8 mouse cellular contexts compared by ENCODE assay signal in genomic region chrX:8132017-8132976, GRCm38 (mm10). TPM values are rescaled to one million over a fixed set of nuclear protein-coding genes. Genes with fewer than 3 reads are reported as not detected.
DNase-seq lines count a peak whose midpoint lies in the region; ATAC-seq lines count a peak whose summit lies in the region.

Wdr13 (minus strand) TSS chrX:8132892.

- peak within 1 kb of the TSS; percentile 62 for H3K4me2 ChIP-seq in forebrain, embryonic 11.5 days (ENCODE audit: low read depth, low read length, severe bottlenecking)
- peak within 1 kb of the TSS; percentile 69 for H3K4me2 ChIP-seq in heart, embryonic 16.5 days (ENCODE audit: low read depth, low read length)
- peak within 1 kb of the TSS; percentile 83 for H3K4me2 ChIP-seq in liver, embryonic 15.5 days
- peak within 1 kb of the TSS; percentile 51 for H3K4me2 ChIP-seq in neural tube, embryonic 12.5 days (replicated peaks)

- peak within 1 kb of the TSS; percentile 92 for H3K27ac ChIP-seq in forebrain, embryonic 11.5 days (ENCODE audit: low read depth, low read length)
- H3K27ac ChIP-seq in heart, embryonic 16.5 days (ENCODE audit: low read length) = peak within 1 kb of the TSS; percentile 99
- H3K27ac ChIP-seq in liver, embryonic 15.5 days (replicated peaks) = peak within 1 kb of the TSS; percentile 97
- H3K27ac ChIP-seq in neural tube, embryonic 12.5 days = peak within 1 kb of the TSS; percentile 65

- no peaks in the 10 kb centered on the region; the same call in 1 of the 2 replicates for H3K36me3 ChIP-seq in forebrain, embryonic 11.5 days (ENCODE audit: control insufficient read depth, insufficient read depth, low read length)
- H3K36me3 ChIP-seq in heart, embryonic 16.5 days (ENCODE audit: control insufficient read depth, insufficient read depth) = peaks cover 16% of the 10 kb centered on the region
- H3K36me3 ChIP-seq in liver, embryonic 15.5 days (replicated peaks) = peaks cover 32% of the 10 kb centered on the region
- H3K36me3 ChIP-seq in neural tube, embryonic 12.5 days = peaks cover 14% of the 10 kb centered on the region

- DNase-seq in CD8-positive naive resting alpha-beta T cell, adult 2 months (ENCODE audit: low read depth in 2 of 2, low spot score in 2 of 2) = peak; percentile 75 to 78
- DNase-seq in c-Kit-positive CD71-negative TER-119-negative erythroid progenitor cells, embryonic 14.5 days (ENCODE audit: low read depth) = peak; percentile 82
- DNase-seq in forebrain, embryonic 11.5 days (ENCODE audit: low spot score) = peak; percentile 90
- DNase-seq in kidney, postnatal 36 days = peak; percentile 93 to 94
- DNase-seq in telencephalon, adult 2 months (ENCODE audit: low read depth, low spot score) = peak; percentile 92

- WGBS in forebrain, embryonic 11.5 days = 19% methylated on average over 36 of the region's 40 CpGs
- WGBS in heart, embryonic 16.5 days = 11% methylated on average over 39 of the region's 40 CpGs
- 16% methylated on average over 40 of the region's 40 CpGs for WGBS in liver, embryonic 15.5 days (ENCODE audit: insufficient replicate concordance)
- WGBS in neural tube, embryonic 12.5 days = 11% methylated on average over 39 of the region's 40 CpGs

- peak within 1 kb of the TSS; percentile 55; the same call in 1 of the 2 replicates for H3K9ac ChIP-seq in forebrain, embryonic 11.5 days (ENCODE audit: low read length)
- H3K9ac ChIP-seq in heart, embryonic 16.5 days (ENCODE audit: low read length) = peak within 1 kb of the TSS; percentile 78
- peak within 1 kb of the TSS; percentile 63 for H3K9ac ChIP-seq in liver, embryonic 15.5 days
- H3K9ac ChIP-seq in neural tube, embryonic 12.5 days = peak within 1 kb of the TSS; percentile 19

- H3K9me3 ChIP-seq in forebrain, embryonic 11.5 days (ENCODE audit: control insufficient read depth, low read length) = no peaks in the 10 kb centered on the region
- H3K9me3 ChIP-seq in heart, embryonic 16.5 days (replicated peaks; ENCODE audit: control insufficient read depth, low read length) = no peaks in the 10 kb centered on the region
- no peaks in the 10 kb centered on the region for H3K9me3 ChIP-seq in liver, embryonic 15.5 days (replicated peaks)
- no peaks in the 10 kb centered on the region for H3K9me3 ChIP-seq in neural tube, embryonic 12.5 days

- peak; percentile 88 for ATAC-seq in forebrain, embryonic 11.5 days (replicated peaks; ENCODE audit: low FRiP score)
- peak; percentile 90 for ATAC-seq in heart, embryonic 16.5 days (replicated peaks; ENCODE audit: extremely low read depth, insufficient read depth, low FRiP score)
- peak; percentile 89 for ATAC-seq in liver, embryonic 15.5 days (ENCODE audit: insufficient read depth)
- ATAC-seq in neural tube, embryonic 12.5 days (ENCODE audit: low FRiP score, low read depth) = peak; percentile 89

- peak within 1 kb of the TSS; percentile 46 for H3K4me3 ChIP-seq in forebrain, embryonic 11.5 days (ENCODE audit: low read depth, low read length)
- H3K4me3 ChIP-seq in heart, embryonic 16.5 days (ENCODE audit: low read length) = peak within 1 kb of the TSS; percentile 69
- H3K4me3 ChIP-seq in liver, embryonic 15.5 days (replicated peaks) = peak within 1 kb of the TSS; percentile 67
- peak within 1 kb of the TSS; percentile 43 for H3K4me3 ChIP-seq in neural tube, embryonic 12.5 days

- H3K4me1 ChIP-seq in forebrain, embryonic 11.5 days (replicated peaks; ENCODE audit: control insufficient read depth, insufficient read depth, low read length) = no peaks in the 10 kb centered on the region
- peaks cover 5% of the 10 kb centered on the region for H3K4me1 ChIP-seq in heart, embryonic 16.5 days (ENCODE audit: control insufficient read depth, insufficient read depth, low read length)
- peaks cover 16% of the 10 kb centered on the region for H3K4me1 ChIP-seq in liver, embryonic 15.5 days (replicated peaks)
- no peaks in the 10 kb centered on the region for H3K4me1 ChIP-seq in neural tube, embryonic 12.5 days

- no peaks in the 10 kb centered on the region for H3K27me3 ChIP-seq in forebrain, embryonic 11.5 days (ENCODE audit: control insufficient read depth, insufficient read depth, low read length)
- H3K27me3 ChIP-seq in heart, embryonic 16.5 days (ENCODE audit: control insufficient read depth, insufficient read depth, low read length) = no peaks in the 10 kb centered on the region
- H3K27me3 ChIP-seq in liver, embryonic 15.5 days = no peaks in the 10 kb centered on the region
- H3K27me3 ChIP-seq in neural tube, embryonic 12.5 days (replicated peaks) = no peaks in the 10 kb centered on the region

RNA-seq across cellular contexts. Expression of gene Wdr13, which starts in this region (rescaled TPM):
- polyA plus RNA-seq in forebrain, embryonic 11.5 days (2014; fragmentation: Nextera tagmentation; extraction: Ambion mirVana) = 26.6 and 27.4 TPM in 2 replicates
- 27.5 and 27.6 TPM in 2 replicates for polyA plus RNA-seq in heart, embryonic 16.5 days (2015; fragmentation: Nextera tagmentation; extraction: Ambion mirVana)
- 6.0 and 6.2 TPM in 2 replicates for polyA plus RNA-seq in liver, embryonic 15.5 days (2015; fragmentation: Nextera tagmentation; extraction: Ambion mirVana)
- 42.6 and 45.0 TPM in 2 replicates for polyA plus RNA-seq in neural tube, embryonic 12.5 days (2016; fragmentation: Nextera tagmentation; extraction: Ambion mirVana)

Comparison
In these comparisons a context has a peak if more than half of its experiments do, and no peak if none do; other contexts are left out.
1. Peak in every context shown above with its lines: DNase-seq, ATAC-seq, H3K4me3 ChIP-seq and H3K27ac ChIP-seq.
2. H3K9ac ChIP-seq: peak in every context shown above with its lines; median percentile 78 in heart, embryonic 16.5 days; 63 in liver, embryonic 15.5 days; 55 in forebrain, embryonic 11.5 days; 19 in neural tube, embryonic 12.5 days.